Mouse (Mus musculus) bone marrow macrophage, adult 2 months (primary cell): Measurements from ENCODE around the gene Traf3.

ENCODE experiments used
- CTCF ChIP-seq: IDR thresholded peaks from 2 replicates; pipeline ENCODE4 v1.5.1; 2012; ENCODE audit warnings: low read depth, mild to moderate bottlenecking, low read length, moderate library complexity
- POLR2A ChIP-seq: IDR thresholded peaks from 2 replicates; pipeline ENCODE4 v1.6.1; 2012; ENCODE audit warnings: mild to moderate bottlenecking, low read depth, low read length, borderline replicate concordance

GRCm38 (mm10) chr12:111153946-111154345, 12.2 kb upstream of the Traf3 start:
- TF ChIP-seq CTCF (no peak), POLR2A (no peak)
